Mouse (Mus musculus) kidney, embryonic 14.5 days (tissue): ENCODE data around the gene Osbpl6. TPM values are rescaled to one million over a fixed set of nuclear protein-coding genes. Genes with fewer than 3 reads are reported as not detected.

Source experiments
- ATAC-seq: fragments of 200-750 bp; cut with Nextera tagmentation; 2 replicates; pipeline ENCODE4 v1.8.0; 2017; ENCODE audit warnings: moderate number of reproducible peaks, mild to moderate bottlenecking, moderate TSS enrichment, moderate library complexity; ENCODE audit not compliant: low FRiP score, low TSS enrichment
- H3K27ac ChIP-seq: fragments of 300-500 bp; sonication (generic); 2 replicates; pipeline ENCODE4 v1.5.1; 2014; ENCODE audit warnings: low read depth, mild to moderate bottlenecking, low read length, moderate library complexity, mixed read lengths
- H3K27me3 ChIP-seq: fragments of 300-500 bp; sonication (generic); 2 replicates; pipeline ENCODE4 v1.6.1; 2014; ENCODE audit warnings: mild to moderate bottlenecking, low read length; ENCODE audit not compliant: control insufficient read depth, insufficient read depth
- H3K36me3 ChIP-seq: fragments of 300-500 bp; sonication (generic); 2 replicates; pipeline ENCODE4 v1.6.1; 2014; ENCODE audit warnings: low read length, mixed read lengths; ENCODE audit not compliant: control insufficient read depth, insufficient read depth
- H3K4me1 ChIP-seq: fragments of 300-500 bp; sonication (generic); 2 replicates; pipeline ENCODE4 v1.6.1; 2014; ENCODE audit warnings: low read length, mixed read lengths; ENCODE audit not compliant: control insufficient read depth, insufficient read depth
- H3K4me2 ChIP-seq: fragments of 300-500 bp; sonication (generic); replicated peaks from 2 replicates; pipeline ENCODE4 v1.6.1; 2014; ENCODE audit warnings: low read depth, mild to moderate bottlenecking, low read length
- H3K4me3 ChIP-seq: fragments of 300-500 bp; sonication (generic); 2 replicates; pipeline ENCODE4 v1.5.1; 2014; ENCODE audit warnings: mild to moderate bottlenecking, low read length
- H3K9ac ChIP-seq: fragments of 300-500 bp; sonication (generic); 2 replicates; pipeline ENCODE4 v1.6.1; 2014; ENCODE audit warnings: low read depth, mild to moderate bottlenecking, low read length, moderate library complexity
- H3K9me3 ChIP-seq: fragments of 300-500 bp; sonication (generic); 2 replicates; pipeline ENCODE4 v1.6.1; 2016; ENCODE audit warnings: low read length; ENCODE audit not compliant: control insufficient read depth
- WGBS: fragments of 180-500 bp; shearing (Covaris S2); extraction: QIAGEN DNeasy Blood & Tissue Kit; methylation state at CpG from one replicate; pipeline ENCODE4 v1.1.7; 2014; 5-methylcytosine and 5-hydroxymethylcytosine counted together
- microRNA-seq: library from miRNA; unstranded; fragments of <30 nt; microRNA quantifications from one replicate; pipeline ENCODE4, GENCODE M21; 2016
- polyA plus RNA-seq: library from polyadenylated mRNA; unstranded; fragments of >200 nt; fragmentation: Nextera tagmentation; extraction: Ambion mirVana; gene quantifications from 2 replicates; pipeline ENCODE4 v1.2.1, GENCODE M21; 2014

The Osbpl6 gene
- polyA plus RNA-seq, 1 experiment from 2014 or later = 17.5 TPM

- 33% methylated on average over 13 of the region's 13 CpGs for WGBS
- Histone ChIP-seq H3K4me2 (peak overlapping the region; percentile 49), H3K4me1 (peaks cover 13% of the 10 kb centered on the region), H3K9ac (peak overlapping the region; percentile 60), H3K36me3 (no peaks in the 10 kb centered on the region; the same call in 1 of the 2 replicates), H3K9me3 (no peaks in the 10 kb centered on the region), H3K27me3 (no peaks in the 10 kb centered on the region), H3K27ac (peak overlapping the region; percentile 84), H3K4me3 (peak overlapping the region; percentile 68)
- peak; percentile 39 for ATAC-seq
Observed at GRCm38 (mm10) chr2:76648666-76649141, 242.4 kb downstream of the Osbpl6 start.

Small RNA genes within 50 kb of the gene (microRNA-seq; reads per million reads assigned to microRNA genes)
- not detected for gene Gm23164

Other genes starting within 250 kb of the Osbpl6 start
- 1.1 and 2.0 TPM in 2 replicates for gene Pde11a, start 67.7 kb upstream of the Osbpl6 start, polyA plus RNA-seq
- gene Cyct, start 46.1 kb upstream of the Osbpl6 start, polyA plus RNA-seq = not detected in 2 replicates
- gene Rbm45, start 36.5 kb upstream of the Osbpl6 start, polyA plus RNA-seq = 15.9 and 18.2 TPM in 2 replicates
- 89.4 and 94.3 TPM in 2 replicates for gene Prkra, start 241.5 kb downstream of the Osbpl6 start, polyA plus RNA-seq
- gene Pjvk, start 242.0 kb downstream of the Osbpl6 start, polyA plus RNA-seq = 1.2 and 1.9 TPM in 2 replicates